Mouse (Mus musculus) embryo, embryonic 11.5 days (tissue): ENCODE measurements around the gene 1700024P04Rik.

ENCODE experiments used
- DNase-seq: peaks from one replicate; pipeline ENCODE4 v3.0.0-alpha.2; 2012; ENCODE audit warnings: low read depth, low spot score

1700024P04Rik gene

DNA sequence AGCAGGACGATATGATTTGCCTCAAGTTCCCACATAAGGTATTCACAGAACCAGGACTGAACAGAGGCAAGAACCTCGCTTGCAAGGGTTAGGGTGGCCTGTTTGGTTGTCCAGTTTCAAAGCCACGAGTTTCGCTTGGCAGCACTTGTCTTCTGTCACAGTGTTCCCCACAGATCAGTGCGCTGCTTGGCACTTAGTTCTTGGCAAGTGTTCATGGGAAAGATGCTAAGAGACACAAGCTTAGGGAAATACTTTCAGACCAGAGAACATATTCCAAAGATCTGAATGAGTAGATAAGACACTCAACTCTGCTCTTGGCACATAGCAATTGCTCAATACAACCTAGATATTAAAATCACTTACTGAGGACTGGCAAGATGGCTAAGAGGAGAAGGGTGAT is 17.8 kb downstream of the 1700024P04Rik start:
- no peak for DNase-seq

DNA sequence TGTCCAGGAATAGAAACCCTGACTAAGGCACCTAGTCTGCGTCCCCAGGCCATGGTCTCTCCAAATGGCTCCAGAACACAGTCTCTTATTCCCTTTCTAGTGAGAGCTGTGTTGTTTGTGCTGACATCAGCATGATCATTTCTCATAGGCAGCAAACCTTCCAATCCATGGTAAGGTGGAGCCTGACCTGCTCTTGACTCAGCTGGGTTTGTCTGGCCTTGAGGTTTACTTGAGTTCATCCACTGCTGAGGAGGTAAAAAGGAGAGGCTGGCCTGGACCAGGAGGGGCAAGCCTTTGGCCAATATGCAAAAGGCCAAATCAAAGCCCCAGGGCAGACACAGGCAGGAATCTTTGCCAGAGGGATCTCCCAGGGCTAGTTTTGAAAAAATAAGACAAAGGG is 20.8 kb downstream of the 1700024P04Rik start:
- DNase-seq = no peak

DNA sequence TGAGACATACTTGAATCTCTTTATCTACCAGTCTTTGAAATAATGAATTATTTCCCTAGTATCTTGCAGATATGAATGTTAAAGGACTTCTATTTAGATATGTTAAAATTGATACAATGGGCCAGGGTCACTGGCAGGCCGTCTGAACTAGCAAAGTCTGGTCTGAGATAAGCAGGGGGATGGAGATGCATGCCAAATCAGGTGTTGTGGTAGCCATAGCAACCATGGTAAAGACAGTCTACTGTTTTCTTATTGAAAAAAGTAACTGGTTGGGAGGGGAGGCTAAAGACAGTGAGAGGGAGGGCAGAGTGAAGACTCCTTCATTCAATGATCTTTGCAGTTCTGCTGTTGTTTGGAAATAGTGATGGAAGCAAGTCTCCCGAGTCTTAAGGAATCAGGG is 26.2 kb downstream of the 1700024P04Rik start:
- no peak for DNase-seq

DNA sequence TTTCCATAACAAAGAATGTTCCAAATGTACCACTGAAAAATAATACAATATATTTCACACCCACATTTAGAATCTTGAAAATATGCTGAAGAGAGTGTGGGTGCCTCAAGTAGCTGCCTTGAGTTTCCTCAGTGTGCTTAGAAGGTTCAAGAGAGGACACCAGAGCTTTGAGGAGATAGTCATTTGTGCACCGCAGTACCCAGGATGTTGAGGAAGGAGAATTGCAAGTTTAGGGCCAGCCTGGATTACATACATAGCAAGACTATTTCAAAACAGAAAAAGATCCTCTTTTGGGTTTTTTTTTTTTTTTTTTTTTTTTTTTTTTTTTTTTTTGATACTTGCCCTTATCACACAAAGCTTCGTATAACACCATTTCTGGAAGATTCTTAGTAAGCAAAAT is 28.2 kb downstream of the 1700024P04Rik start:
- no peak for DNase-seq

DNA sequence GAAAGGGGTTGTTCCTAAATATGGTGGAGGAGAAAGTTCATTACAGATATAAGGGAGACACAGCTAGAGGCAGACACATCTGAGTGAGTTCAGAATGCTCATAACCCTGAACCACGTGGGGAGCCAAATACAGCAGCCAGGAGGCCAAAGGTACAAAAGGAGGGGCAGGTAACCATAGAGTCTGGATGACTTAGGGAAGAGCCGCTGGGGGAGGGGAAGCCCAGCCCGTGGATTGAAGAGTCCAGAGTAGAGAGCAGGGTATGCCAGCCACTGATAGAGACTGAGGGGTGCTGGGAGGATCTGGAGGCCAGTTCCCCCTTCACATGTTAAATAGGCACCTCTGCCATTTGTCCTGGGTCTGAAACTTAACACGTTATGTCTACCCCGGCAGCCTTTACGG is 28.7 kb downstream of the 1700024P04Rik start:
- DNase-seq = no peak

DNA sequence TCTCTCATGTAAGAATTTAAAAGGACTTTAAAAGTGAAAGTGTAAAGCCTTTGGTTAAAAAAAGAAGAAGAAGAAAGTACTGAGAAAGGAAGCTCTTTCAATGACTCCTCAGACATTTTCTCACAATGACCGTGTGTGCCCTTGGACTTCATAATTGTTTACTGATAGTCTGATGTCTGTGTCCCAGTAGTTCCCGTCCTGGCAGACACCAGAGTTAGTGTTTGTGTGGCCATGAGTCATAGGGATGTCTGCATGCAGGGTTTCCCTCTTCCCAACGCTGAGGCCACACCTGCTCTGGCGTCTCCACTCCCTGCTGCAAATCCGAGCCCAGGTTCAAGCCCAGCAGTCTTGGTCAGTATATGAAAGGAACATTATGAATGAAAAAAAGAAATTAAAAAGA is 29.1 kb downstream of the 1700024P04Rik start:
- DNase-seq = no peak

DNA sequence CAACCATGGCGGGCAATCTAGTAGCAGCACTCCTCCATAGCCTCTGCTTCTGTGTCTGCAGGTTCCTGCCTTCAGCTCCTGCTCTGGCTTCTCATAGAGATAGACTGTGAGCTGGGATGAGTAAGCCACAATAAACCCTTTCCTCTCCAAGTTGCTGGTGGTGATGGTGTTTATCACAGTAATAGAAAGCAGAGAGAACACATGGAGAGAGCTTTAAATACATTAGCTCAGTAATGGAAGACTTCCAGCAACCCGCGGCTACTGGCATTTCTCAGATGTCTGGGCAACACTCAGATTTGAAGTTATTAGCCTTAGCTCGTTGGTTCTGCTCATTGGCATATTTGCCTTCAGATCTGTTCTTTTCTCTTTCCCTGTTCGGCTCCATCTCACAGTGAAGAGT is 30.5 kb downstream of the 1700024P04Rik start:
- no peak for DNase-seq

DNA sequence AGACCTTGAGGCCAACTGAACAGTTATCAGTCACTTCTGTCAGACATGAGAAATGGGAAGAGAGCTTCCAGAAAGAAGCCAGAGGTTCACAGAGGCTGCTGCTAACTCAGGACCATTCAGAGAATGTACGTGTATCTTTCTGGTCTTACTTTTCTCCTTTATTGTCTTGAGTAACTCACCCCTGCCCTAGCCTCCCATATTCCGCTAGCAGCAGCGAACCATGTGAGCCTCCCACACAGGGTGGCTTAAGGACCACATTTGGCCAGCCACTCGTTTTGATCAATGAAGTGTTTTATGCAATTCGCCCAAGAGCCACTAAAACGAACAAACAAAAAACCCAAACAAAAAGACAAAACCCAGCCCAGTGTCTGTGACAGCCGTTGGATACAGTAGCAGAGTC is 32.4 kb downstream of the 1700024P04Rik start:
- no peak for DNase-seq

DNA sequence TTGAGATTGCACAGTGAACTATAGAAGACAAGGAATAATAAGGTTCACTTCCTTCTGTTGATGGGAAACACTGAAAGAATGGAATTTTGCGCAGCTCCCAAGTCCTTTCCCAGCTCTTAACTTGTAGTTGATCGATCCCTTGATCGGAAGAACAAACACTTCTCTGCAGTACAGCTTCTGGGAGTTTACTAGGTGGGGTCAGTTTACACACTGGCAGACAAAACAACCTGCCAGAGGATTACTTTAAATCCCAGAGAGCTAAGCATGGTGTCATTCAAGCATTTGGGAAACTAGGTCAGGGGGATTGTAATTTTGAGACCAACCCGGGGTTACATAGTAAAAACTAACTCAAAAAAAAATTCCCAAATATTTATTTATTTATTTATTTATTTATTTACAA is 36.2 kb downstream of the 1700024P04Rik start:
- DNase-seq = no peak

DNA sequence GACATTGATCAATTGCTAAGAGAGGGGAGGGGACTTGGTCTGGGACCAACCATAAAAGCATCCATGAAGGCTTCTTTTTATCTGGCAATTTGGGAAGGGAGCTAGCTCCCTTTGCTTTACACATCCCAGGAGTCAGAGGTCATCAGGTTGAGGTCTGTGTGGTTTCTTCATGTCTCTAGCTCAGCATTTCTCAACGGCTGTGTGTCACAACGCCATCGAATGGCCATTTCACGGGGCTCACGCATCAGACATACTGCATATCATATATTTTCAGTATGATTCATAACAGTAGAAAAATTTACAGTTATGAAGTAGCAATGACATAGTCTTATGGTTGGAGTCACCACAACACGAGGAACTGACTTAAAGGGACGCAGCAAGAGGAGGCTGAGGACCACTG is 37.9 kb downstream of the 1700024P04Rik start:
- no peak for DNase-seq

DNA sequence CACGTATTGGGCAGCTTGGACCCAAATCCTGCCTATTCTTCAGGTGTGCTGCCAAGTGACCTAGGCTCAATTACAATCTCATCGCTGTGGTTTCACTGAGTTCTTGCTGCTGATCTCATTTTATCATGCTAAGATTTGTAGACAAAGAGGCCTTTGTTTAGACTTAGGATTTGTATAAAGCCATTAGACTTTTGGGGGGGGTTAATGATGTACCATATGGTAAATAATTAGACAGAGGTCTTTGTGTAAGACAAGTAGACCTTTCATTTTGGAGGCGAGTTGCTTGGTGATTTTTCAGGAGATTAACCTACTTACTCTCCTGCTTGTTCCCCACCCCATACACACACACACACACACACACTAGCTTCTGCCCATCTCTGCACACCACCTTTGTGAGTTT is 38.5 kb downstream of the 1700024P04Rik start:
- DNase-seq = no peak

DNA sequence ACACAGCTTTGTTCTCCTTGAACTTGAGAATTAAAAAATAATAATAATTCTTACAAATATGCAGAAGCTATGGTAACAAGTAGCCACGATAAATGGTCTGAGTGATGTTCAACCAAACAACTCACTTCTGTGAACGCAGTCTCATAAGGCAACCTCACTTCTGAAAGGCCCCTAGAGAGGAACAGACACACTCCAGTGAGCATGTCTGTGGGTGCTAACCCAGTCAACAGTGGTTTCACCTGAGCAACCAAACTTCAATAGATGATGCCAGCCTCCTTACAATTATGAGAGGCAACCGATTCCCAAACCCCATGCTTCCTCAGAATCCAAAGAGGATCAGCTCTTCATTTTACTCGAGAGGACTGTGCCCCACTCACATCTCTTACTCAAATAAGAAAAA is 39.0 kb downstream of the 1700024P04Rik start:
- no peak for DNase-seq

DNA sequence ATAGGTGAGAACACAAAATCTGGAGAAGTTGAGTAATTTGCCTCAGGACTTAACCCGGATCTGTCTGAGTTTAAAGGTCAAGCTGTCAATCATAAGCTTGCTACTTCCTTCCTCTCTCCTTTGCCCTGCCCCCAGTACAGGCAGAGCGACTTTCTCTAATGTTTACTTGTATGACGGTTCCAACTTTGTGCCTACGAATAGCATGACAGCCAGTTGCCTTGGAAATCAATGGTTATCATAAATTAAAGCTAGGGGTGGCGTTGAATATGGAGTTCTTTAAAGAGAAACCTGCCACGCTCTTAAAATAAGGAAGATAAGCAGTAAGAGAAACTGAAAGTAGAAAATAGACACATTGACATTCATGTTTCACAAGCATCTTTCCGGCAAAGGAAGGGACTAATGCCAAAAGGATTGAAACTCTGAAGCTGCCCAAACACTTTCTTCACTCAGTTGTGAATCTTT is 39.7 kb downstream of the 1700024P04Rik start:
- no peak for DNase-seq

DNA sequence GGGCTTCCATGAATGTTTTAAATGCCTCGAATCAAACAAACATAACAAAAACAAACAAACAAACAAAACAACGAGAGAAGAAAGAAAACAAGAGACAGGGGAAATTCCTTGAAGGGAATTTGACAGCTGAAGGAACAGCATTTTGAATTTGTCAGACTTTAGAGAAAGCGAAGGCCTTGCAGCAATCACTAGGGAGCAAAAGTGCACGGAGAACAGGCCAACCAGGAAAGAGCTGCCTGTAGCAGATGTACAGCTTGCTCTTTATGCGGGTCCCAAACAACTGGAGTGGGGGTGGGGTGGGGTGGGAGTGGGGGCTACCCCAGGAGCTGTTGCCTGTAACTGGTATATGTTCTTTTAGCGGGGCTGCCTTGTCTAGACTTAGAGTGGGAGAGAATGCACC is 42.0 kb downstream of the 1700024P04Rik start:
- DNase-seq = no peak

DNA sequence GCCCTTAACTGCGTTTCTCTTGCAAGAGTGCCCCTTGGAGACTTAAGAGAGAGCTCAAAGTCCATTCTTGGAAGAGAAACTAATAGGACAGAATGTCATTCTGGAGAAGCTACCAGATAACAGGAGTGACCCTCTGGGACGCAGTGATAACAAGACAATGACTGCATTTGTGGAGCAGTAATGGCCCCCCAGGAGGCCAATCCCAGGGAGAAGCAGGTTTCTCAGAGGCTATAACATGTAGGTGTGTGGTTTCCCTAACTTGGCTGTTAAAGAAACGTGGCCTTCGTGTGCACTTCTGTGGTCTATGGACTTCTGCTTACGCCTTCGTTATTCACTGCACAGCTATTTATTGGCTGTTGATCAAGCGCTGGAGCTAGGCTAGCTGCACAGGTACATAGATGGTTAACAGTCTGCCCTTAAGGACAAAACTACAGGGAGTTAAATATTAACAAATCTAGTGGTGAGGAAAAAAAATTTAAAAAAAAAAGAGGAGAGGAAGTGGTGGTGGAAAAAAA is 42.5 kb downstream of the 1700024P04Rik start:
- DNase-seq = no peak

DNA sequence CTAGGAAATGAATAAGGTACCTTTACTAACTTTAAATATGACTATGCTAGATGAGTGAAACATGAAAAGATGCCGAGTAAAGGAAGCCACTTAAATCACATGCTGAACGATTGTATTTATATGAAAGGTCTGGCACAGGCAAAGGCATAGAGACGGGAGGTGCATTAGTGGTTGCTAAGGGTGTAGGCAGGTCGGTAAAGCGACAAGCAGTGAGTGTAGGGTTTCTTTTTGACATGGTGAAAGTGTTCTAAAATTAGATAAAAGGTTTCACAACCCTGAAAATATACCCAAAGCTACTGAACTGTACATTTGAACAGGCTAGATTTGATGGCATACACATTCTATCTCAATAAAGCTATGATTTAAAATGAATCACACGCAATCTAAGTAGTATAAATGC is 47.3 kb downstream of the 1700024P04Rik start:
- no peak for DNase-seq
